Mouse (Mus musculus) liver, embryonic 18 days (tissue): ENCODE measurements around the gene Brdt. TPM values are rescaled to one million over a fixed set of nuclear protein-coding genes. Genes with fewer than 3 reads are reported as not detected.

Experiments used
- polyA plus RNA-seq: library from polyadenylated mRNA; depleted of rRNA; stranded (reverse); fragments of >200 nt; gene quantifications from 2 replicates; pipeline ENCODE4 v1.2.3, GENCODE M21; 2012; rRNA removed

Gene Brdt
- 0.52 and 0.56 TPM in 2 replicates for polyA plus RNA-seq

DNA sequence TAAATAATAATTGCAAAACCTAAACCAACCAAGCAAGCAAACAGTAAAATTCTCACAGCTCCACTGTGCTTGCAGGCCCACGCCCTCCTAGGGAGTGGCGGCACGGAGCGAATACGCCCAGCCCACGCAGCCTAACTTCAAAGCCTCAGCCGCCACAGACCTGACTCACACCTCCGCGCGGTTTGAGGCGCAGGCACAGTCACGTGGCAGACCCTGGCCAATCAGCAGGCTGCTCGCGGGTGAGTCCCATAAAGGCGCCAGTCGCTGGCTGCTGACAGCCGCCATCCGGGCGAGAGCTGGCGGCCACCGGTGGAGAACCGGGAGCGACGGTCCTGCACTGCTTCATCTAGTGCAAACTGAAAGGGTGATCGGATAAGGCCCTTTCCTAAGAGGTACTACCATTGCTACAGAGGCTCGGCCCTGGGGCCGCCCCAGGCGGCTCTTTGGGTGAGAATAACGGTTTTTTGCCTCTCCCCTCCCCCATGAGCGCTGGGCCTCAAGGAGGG, at the start of gene Brdt:
Brdt (plus strand) TSS at position 244 of the 506 bp plus-strand sequence.

DNA sequence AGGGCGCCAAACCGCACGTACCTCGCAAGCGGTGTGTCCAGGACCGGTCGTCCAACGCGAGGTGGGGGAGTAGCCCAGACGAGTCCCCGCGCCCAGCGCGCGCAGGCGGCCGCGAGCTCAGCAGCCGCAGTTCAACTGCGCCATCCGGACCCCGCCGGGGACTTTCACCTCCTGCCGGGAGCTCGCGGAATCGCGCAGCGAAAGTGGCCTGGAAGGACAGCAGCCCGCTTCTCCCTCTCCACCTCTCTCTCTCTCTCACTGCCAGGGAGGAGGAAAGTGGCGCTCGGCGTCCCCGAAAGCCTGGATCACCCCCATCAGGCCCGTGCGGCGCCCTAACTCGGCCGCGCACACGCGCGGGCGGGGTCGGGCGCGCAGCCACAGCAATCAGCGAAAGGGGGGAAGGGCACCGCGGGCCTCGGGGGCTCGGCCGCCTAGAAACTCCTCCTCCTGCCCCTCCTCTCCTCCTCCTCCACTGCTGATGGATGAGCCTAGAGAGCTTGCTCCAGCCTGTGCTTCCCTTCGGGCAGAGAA, 41.7 kb upstream of the Brdt start, which contains the start of gene Tgfbr3:
Tgfbr3 (minus strand) TSS at position 396 of the 531 bp plus-strand sequence.

GRCm38 (mm10) chr5:107402436-107402835, 71.5 kb downstream of the Brdt start, which contains the start of gene Ephx4:
Gene Ephx4, plus strand, starts transcription at chr5:107402736.

DNA sequence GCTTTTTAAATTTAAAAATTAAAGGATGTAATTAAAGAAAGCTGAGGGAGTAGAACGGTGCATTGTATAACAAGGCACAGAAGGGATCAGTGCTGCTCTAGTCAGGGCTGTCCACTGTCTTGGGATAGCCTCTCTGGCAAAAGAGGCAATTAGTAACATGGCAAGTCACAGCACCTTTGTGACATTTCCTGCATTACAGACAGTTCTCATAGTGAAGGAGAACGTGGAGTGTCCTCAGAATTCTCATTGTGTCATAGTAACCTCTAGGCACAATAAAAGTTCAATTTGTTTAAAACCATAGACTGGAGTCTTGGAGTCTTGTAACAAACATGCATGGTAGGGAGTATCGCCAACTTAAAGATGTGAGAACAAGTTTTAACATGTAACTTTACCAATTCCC, 100.3 kb downstream of the Brdt start, which contains the start of gene Lpcat2b:
Lpcat2b (plus strand) TSS at position 301 of the 400 bp plus-strand sequence.

Other genes starting within 250 kb of the Brdt start
- 3.3 and 3.8 TPM in 2 replicates for gene Tgfbr3, start 41.5 kb upstream of the Brdt start, polyA plus RNA-seq
- gene Ephx4, start 71.6 kb downstream of the Brdt start, polyA plus RNA-seq, result 0.06 and 0.07 TPM in 2 replicates
- gene Lpcat2b, start 100.4 kb downstream of the Brdt start, polyA plus RNA-seq, result not detected in 2 replicates
- gene Btbd8, start 106.8 kb downstream of the Brdt start, polyA plus RNA-seq, result 0.91 and 1.1 TPM in 2 replicates
- gene Gm42669, start 176.5 kb downstream of the Brdt start, polyA plus RNA-seq, result 0.01 and 0.02 TPM in 2 replicates
- gene 1700028K03Rik, start 203.6 kb downstream of the Brdt start, polyA plus RNA-seq, result 0.01 TPM in 2 replicates